Mouse (Mus musculus) lung, adult 2 months (tissue): Measurements from ENCODE around the gene Rho.

Experiments used
- CTCF ChIP-seq: fragments of 200-500 bp; IDR thresholded peaks from 2 replicates; pipeline ENCODE4 v1.5.1; 2011; ENCODE audit warnings: mild to moderate bottlenecking, low read length, control low read depth; ENCODE audit not compliant: insufficient read depth
- POLR2A ChIP-seq: fragments of 200-500 bp; IDR thresholded peaks from 2 replicates; pipeline ENCODE4 v1.6.1; 2011; ENCODE audit warnings: low read depth, mild to moderate bottlenecking, control low read depth, low read length, borderline replicate concordance; ENCODE audit errors: extremely low read depth

- TF ChIP-seq CTCF (no peak), POLR2A (no peak)
These were observed 30.0 kb upstream of the Rho start for GRCm38 (mm10) chr6:115901489-115901931.
